Comparison of ENCODE assay signal across 8 mouse cellular contexts in genomic region chr8:120114315-120114841, GRCm38 (mm10). TPM values are rescaled to one million over a fixed set of nuclear protein-coding genes. Genes with fewer than 3 reads are reported as not detected.
DNase-seq lines count a peak whose midpoint lies in the region; ATAC-seq lines count a peak whose summit lies in the region.

No protein-coding gene starts in this region.

- H3K9me3 ChIP-seq in lung, embryonic 15.5 days: no peaks in the 10 kb centered on the region

- H3K79me2 ChIP-seq in macrophage (ENCODE audit: inconsistent target): peaks cover 47% of the 10 kb centered on the region

- H3K4me3 ChIP-seq in lung, embryonic 15.5 days: peak overlapping the region; percentile 67
- peak overlapping the region; percentile 34 for H3K4me3 ChIP-seq in macrophage (ENCODE audit: inconsistent target)

- H3K9ac ChIP-seq in lung, embryonic 15.5 days: peak overlapping the region; percentile 63

- peak; percentile 32 for ATAC-seq in lung, embryonic 15.5 days (ENCODE audit: borderline replicate concordance, extremely low read depth, low FRiP score, low TSS enrichment)
- ATAC-seq in inflammation-experienced regulatory T-cells, adult 6 months: peak; percentile 14

- no peak for DNase-seq in lung, postnatal 10 days
- DNase-seq in NIH3T3 (ENCODE audit: low read depth): peak; percentile 73
- DNase-seq in cerebellum, postnatal 36 days: peak; percentile 65 to 69
- DNase-seq in urinary bladder, postnatal 4 days (ENCODE audit: low spot score in 2 of 2): peak; percentile 35 to 65
- DNase-seq in layer of hippocampus, adult 18-20 months (ENCODE audit: low spot score in 2 of 2): no peak

- H3K36me3 ChIP-seq in lung, embryonic 15.5 days: no peaks in the 10 kb centered on the region
- no peaks in the 10 kb centered on the region for H3K36me3 ChIP-seq in macrophage (ENCODE audit: inconsistent target)

- H3K4me2 ChIP-seq in lung, embryonic 15.5 days: peak overlapping the region; percentile 97

- H3K27ac ChIP-seq in lung, embryonic 15.5 days: no peak overlapping the region
- no peak overlapping the region for H3K27ac ChIP-seq in macrophage

- peaks cover 19% of the 10 kb centered on the region for H3K4me1 ChIP-seq in lung, embryonic 15.5 days

- under 1% methylated on average over 46 of the region's 46 CpGs for WGBS in lung, embryonic 15.5 days
- WGBS in macrophage (ENCODE audit: missing documents): 3% methylated on average over 29 of the region's 46 CpGs

- H3K27me3 ChIP-seq in lung, embryonic 15.5 days: peaks cover 43% of the 10 kb centered on the region

RNA-seq across cellular contexts. Expression of gene 6430548M08Rik, which starts 0.4 kb away (rescaled TPM):
- 7.4 and 8.0 TPM in 2 replicates for polyA plus RNA-seq in lung, embryonic 15.5 days (2015; fragmentation: Nextera tagmentation; extraction: Ambion mirVana)
- under 1 TPM in 1 of 3 experiments, not detected in 2; 0.64 TPM for polyA plus RNA-seq in inflammation-experienced regulatory T-cells, adult 6 months (2017; shearing (Covaris generic))
- total RNA-seq in macrophage (2018; cell fraction: chromatin; rRNA removed): 10 to 100 TPM in 16 of 26 experiments, 1 to 10 TPM in 10; 1.4 to 55.6 (median 17.6) TPM
- 10 to 100 TPM in 25 of 26 experiments, 1 to 10 TPM in 1; 8.5 to 48.8 (median 22.5) TPM for total RNA-seq in macrophage (2018; cell fraction: cytosol; rRNA removed)
- total RNA-seq in macrophage (2018; cell fraction: nucleus; rRNA removed): 10 to 100 TPM in 21 of 26 experiments, 1 to 10 TPM in 5; 4.2 to 47.4 (median 20.8) TPM
- polyA plus RNA-seq in macrophage (2018): 25.6 to 29.2 TPM (median 26.4 TPM) in 3 replicates
- 100 to 1,000 TPM; 163 to 201 TPM for total RNA-seq in layer of hippocampus, adult 18-20 months (2021)

RNA-seq across cellular contexts. Expression of gene Zdhhc7, which starts 13.1 kb away (rescaled TPM):
- polyA plus RNA-seq in lung, embryonic 15.5 days (2015; fragmentation: Nextera tagmentation; extraction: Ambion mirVana): 38.3 and 40.0 TPM in 2 replicates
- polyA plus RNA-seq in inflammation-experienced regulatory T-cells, adult 6 months (2017; shearing (Covaris generic)): 1 to 10 TPM; 5.3 to 6.6 (median 6.2) TPM
- 10 to 100 TPM in 22 of 26 experiments, 1 to 10 TPM in 4; 5.8 to 47.9 (median 19.9) TPM for total RNA-seq in macrophage (2018; cell fraction: chromatin; rRNA removed)
- 10 to 100 TPM; 16.4 to 44.2 (median 33.9) TPM for total RNA-seq in macrophage (2018; cell fraction: cytosol; rRNA removed)
- 10 to 100 TPM; 12.3 to 55.8 (median 27.6) TPM for total RNA-seq in macrophage (2018; cell fraction: nucleus; rRNA removed)
- 18.5 to 34.0 TPM (median 27.8 TPM) in 3 replicates for polyA plus RNA-seq in macrophage (2018)
- 10 to 100 TPM; 36.6 to 37.1 TPM for total RNA-seq in layer of hippocampus, adult 18-20 months (2021)

Comparison
In these comparisons a context has a peak if more than half of its experiments do, and no peak if none do; other contexts are left out.
1. DNase-seq: peak in NIH3T3 (single experiment), cerebellum, postnatal 36 days (2 of 2) and urinary bladder, postnatal 4 days (2 of 2); none in lung, postnatal 10 days (single experiment) and layer of hippocampus, adult 18-20 months (0 of 2).